Mouse (Mus musculus) embryonic fibroblast, embryonic 13.5 days (primary cell): Measurements from ENCODE around the gene Ssh1.

Source experiments
- CTCF ChIP-seq: IDR thresholded peaks from 2 replicates; pipeline ENCODE4 v1.5.1; 2011; ENCODE audit warnings: mild to moderate bottlenecking, control low read depth, low read length, moderate library complexity, borderline replicate concordance; ENCODE audit not compliant: insufficient read depth
- POLR2A ChIP-seq: IDR thresholded peaks from 2 replicates; pipeline ENCODE4 v1.6.1; 2011; ENCODE audit warnings: low read depth, mild to moderate bottlenecking, control low read depth, low read length, moderate library complexity

GRCm38 (mm10) chr5:113890874-113891273 is 102.8 kb downstream of the Ssh1 start:
- TF ChIP-seq POLR2A (no peak), CTCF (no peak)
